Mouse (Mus musculus): ENCODE measurements at regions not wholly inside any gene's neighbourhood (a gene's known extent, or its start where the extent isn't known, plus 50 kb on each side); places are given as distances from the start of the nearest gene placed in this dataset.

- TF ChIP-seq MAX (IDR thresholded peaks at IDR 0.05; ENCODE audit: low read depth), result no peak
- no peak for TF ChIP-seq POLR2A (IDR thresholded peaks at IDR 0.05; ENCODE audit: insufficient read length, low read depth)
- TF ChIP-seq REST (IDR thresholded peaks at IDR 0.05; ENCODE audit: insufficient read depth, insufficient read length), result no peak
- no peak for TF ChIP-seq CEBPB (IDR thresholded peaks at IDR 0.05; ENCODE audit: insufficient read depth, poor library complexity, severe bottlenecking)
- no peak for TF ChIP-seq USF1 (IDR thresholded peaks at IDR 0.05; ENCODE audit: low read depth)
- no peak for TF ChIP-seq MYOD1 (IDR thresholded peaks at IDR 0.05; ENCODE audit: control insufficient read depth in 1 of 3, insufficient read length in 2 of 3, low read depth in 2 of 3)
- TF ChIP-seq E2F4 (IDR thresholded peaks at IDR 0.05; ENCODE audit: insufficient read depth), result no peak
- no peak for TF ChIP-seq TCF3 (IDR thresholded peaks at IDR 0.05; ENCODE audit: insufficient read length, low read depth)
- no peak for TF ChIP-seq TCF12 (IDR thresholded peaks at IDR 0.05; ENCODE audit: insufficient read depth, poor library complexity, severe bottlenecking)
- TF ChIP-seq SRF (IDR thresholded peaks at IDR 0.05; ENCODE audit: control insufficient read depth, insufficient read length, low read depth), result no peak
These were observed 195.6 kb upstream of the Spdye4c start for GRCm38 (mm10) chr2:128395308-128396007.
